Mouse (Mus musculus): ENCODE data around the gene Trim54. TPM values are rescaled to one million over a fixed set of nuclear protein-coding genes. Genes with fewer than 3 reads are reported as not detected.

Gene Trim54
- total and polyA plus RNA-seq, 3 experiments, result not detected

GRCm38 (mm10) chr5:31083949-31084348 is 32.6 kb upstream of the Trim54 start:
- TF ChIP-seq SMC3 (IDR thresholded peaks at IDR 0.05; ENCODE audit: low read depth, low read length), result no peak
- no peak for TF ChIP-seq JUND (IDR thresholded peaks at IDR 0.05; ENCODE audit: low read depth, low read length)
- TF ChIP-seq MYB (IDR thresholded peaks at IDR 0.05; ENCODE audit: low read depth, low read length), result no peak
- TF ChIP-seq EP300 (IDR thresholded peaks at IDR 0.05; ENCODE audit: low read depth in 1 of 2, low read length in 2 of 2), result no peak
- TF ChIP-seq MYC (IDR thresholded peaks at IDR 0.05; ENCODE audit: low read depth, low read length), result no peak
- no peak for TF ChIP-seq SIN3A (IDR thresholded peaks at IDR 0.05; ENCODE audit: low read length)
- TF ChIP-seq POLR2AphosphoS5 (IDR thresholded peaks at IDR 0.05; ENCODE audit: borderline replicate concordance, low read depth, low read length), result no peak
- no peak for TF ChIP-seq USF1 (IDR thresholded peaks at IDR 0.05; ENCODE audit: low read depth, low read length)
- no peak for TF ChIP-seq POLR2A (IDR thresholded peaks at IDR 0.05; ENCODE audit: control insufficient read depth in 1 of 2, insufficient read depth in 1 of 2, low read depth in 1 of 2, low read length in 2 of 2, poor library complexity in 1 of 2)
- TF ChIP-seq NELFE (IDR thresholded peaks at IDR 0.05; ENCODE audit: low read depth, low read length), result no peak
- no peak for TF ChIP-seq CHD2 (IDR thresholded peaks at IDR 0.05; ENCODE audit: low read length)
- H3K9ac ChIP-seq (ENCODE audit: control insufficient read depth, low read depth, low read length, poor library complexity, severe bottlenecking), result no peak overlapping the region
- no peak overlapping the region for H3K4me3 ChIP-seq (ENCODE audit: control insufficient read depth in 1 of 2, insufficient read depth in 1 of 2, low read depth in 2 of 2, low read length in 2 of 2)
- DNase-seq (ENCODE audit: low read depth, low spot score), result no peak
- no peaks in the 10 kb centered on the region for H3K9me3 ChIP-seq (replicated peaks; ENCODE audit: insufficient read depth, low read length)
- peaks cover 0 to 11% of the 10 kb centered on the region in 2 experiments; a peak in 2 of 4 replicates for H3K4me1 ChIP-seq (ENCODE audit: control insufficient read depth in 1 of 2, insufficient read depth in 2 of 2, low read length in 2 of 2)
- no peak overlapping the region for H3K27ac ChIP-seq (ENCODE audit: control insufficient read depth, low read depth, low read length)
- H3K27me3 ChIP-seq (ENCODE audit: control insufficient read depth in 1 of 2, insufficient read depth in 2 of 2, low read length in 2 of 2), result peaks cover 0 to 6% of the 10 kb centered on the region in 2 experiments; a peak in 3 of 4 replicates
- H3K36me3 ChIP-seq (ENCODE audit: control insufficient read depth in 1 of 2, insufficient read depth in 2 of 2, low read length in 2 of 2), result peaks cover 0 to 3% of the 10 kb centered on the region in 2 experiments; a peak in 3 of 4 replicates
- H3K79me2 ChIP-seq (ENCODE audit: control insufficient read depth, insufficient read depth, low read length, poor library complexity), result no peaks in the 10 kb centered on the region

GRCm38 (mm10) chr5:31086606-31087005 is 29.9 kb upstream of the Trim54 start:
- Histone ChIP-seq H3K9me3 (replicated peaks; ENCODE audit: insufficient read depth, low read length) (no peaks in the 10 kb centered on the region), H3K27ac (ENCODE audit: control insufficient read depth, low read depth, low read length) (no peak overlapping the region), H3K9ac (ENCODE audit: control insufficient read depth, low read depth, low read length, poor library complexity, severe bottlenecking) (no peak overlapping the region), H3K36me3 (ENCODE audit: control insufficient read depth in 1 of 2, insufficient read depth in 2 of 2, low read length in 2 of 2) (peaks cover 0 to 3% of the 10 kb centered on the region in 2 experiments; a peak in 2 of 4 replicates), H3K27me3 (ENCODE audit: control insufficient read depth in 1 of 2, insufficient read depth in 2 of 2, low read length in 2 of 2) (peaks cover 16 to 18% of the 10 kb centered on the region in 2 experiments), H3K4me3 (ENCODE audit: control insufficient read depth in 1 of 2, insufficient read depth in 1 of 2, low read depth in 2 of 2, low read length in 2 of 2) (no peak overlapping the region), H3K79me2 (ENCODE audit: control insufficient read depth, insufficient read depth, low read length, poor library complexity) (no peaks in the 10 kb centered on the region), H3K4me1 (ENCODE audit: control insufficient read depth in 1 of 2, insufficient read depth in 2 of 2, low read length in 2 of 2) (peaks cover 0 to 11% of the 10 kb centered on the region in 2 experiments; a peak in 2 of 4 replicates)
- TF ChIP-seq NELFE (IDR thresholded peaks at IDR 0.05; ENCODE audit: low read depth, low read length), result no peak
- no peak for TF ChIP-seq ZC3H11A (IDR thresholded peaks at IDR 0.05; ENCODE audit: low read depth, low read length)
- no peak for TF ChIP-seq EP300 (IDR thresholded peaks at IDR 0.05; ENCODE audit: low read depth in 1 of 2, low read length in 2 of 2)
- TF ChIP-seq ZMIZ1 (IDR thresholded peaks at IDR 0.05; ENCODE audit: low read depth, low read length), result no peak
- no peak for TF ChIP-seq ZKSCAN1 (IDR thresholded peaks at IDR 0.05; ENCODE audit: low read depth, low read length)
- TF ChIP-seq USF1 (IDR thresholded peaks at IDR 0.05; ENCODE audit: low read depth, low read length), result no peak
- DNase-seq (ENCODE audit: low read depth, low spot score), result no peak

GRCm38 (mm10) chr5:31087131-31087530 is 29.4 kb upstream of the Trim54 start:
- Histone ChIP-seq H3K4me1 (ENCODE audit: control insufficient read depth in 1 of 2, insufficient read depth in 2 of 2, low read length in 2 of 2) (peaks cover 0 to 11% of the 10 kb centered on the region in 2 experiments; a peak in 2 of 4 replicates), H3K9ac (ENCODE audit: control insufficient read depth, low read depth, low read length, poor library complexity, severe bottlenecking) (no peak overlapping the region), H3K27me3 (ENCODE audit: control insufficient read depth in 1 of 2, insufficient read depth in 2 of 2, low read length in 2 of 2) (peaks cover 16 to 18% of the 10 kb centered on the region in 2 experiments), H3K27ac (ENCODE audit: control insufficient read depth, low read depth, low read length) (no peak overlapping the region), H3K36me3 (ENCODE audit: control insufficient read depth in 1 of 2, insufficient read depth in 2 of 2, low read length in 2 of 2) (peaks cover 0 to 3% of the 10 kb centered on the region in 2 experiments; a peak in 2 of 4 replicates), H3K4me3 (ENCODE audit: control insufficient read depth in 1 of 2, insufficient read depth in 1 of 2, low read depth in 2 of 2, low read length in 2 of 2) (no peak overlapping the region), H3K9me3 (replicated peaks; ENCODE audit: insufficient read depth, low read length) (no peaks in the 10 kb centered on the region), H3K79me2 (ENCODE audit: control insufficient read depth, insufficient read depth, low read length, poor library complexity) (no peaks in the 10 kb centered on the region)
- DNase-seq (ENCODE audit: low read depth, low spot score), result no peak
- TF ChIP-seq ZC3H11A (IDR thresholded peaks at IDR 0.05; ENCODE audit: low read depth, low read length) (no peak), KAT2A (conservative IDR thresholded peaks at IDR 0.05; ENCODE audit: low read depth, low read length) (no peak), CTCF (IDR thresholded peaks at IDR 0.05 in 2 of 3, conservative IDR thresholded peaks at IDR 0.05 in 1 of 3; ENCODE audit: control insufficient read depth in 1 of 3, insufficient read depth in 1 of 3, low read depth in 2 of 3, low read length in 3 of 3, poor library complexity in 1 of 3, severe bottlenecking in 1 of 3) (no peak), MYC (IDR thresholded peaks at IDR 0.05; ENCODE audit: low read depth, low read length) (no peak), MAX (IDR thresholded peaks at IDR 0.05; ENCODE audit: low read length) (no peak), HCFC1 (IDR thresholded peaks at IDR 0.05; ENCODE audit: low read depth, low read length) (no peak), RCOR1 (IDR thresholded peaks at IDR 0.05; ENCODE audit: low read depth, low read length) (no peak), USF2 (IDR thresholded peaks at IDR 0.05; ENCODE audit: borderline replicate concordance in 1 of 2, insufficient read depth in 1 of 2, low read depth in 1 of 2, low read length in 2 of 2) (no peak), MYB (IDR thresholded peaks at IDR 0.05; ENCODE audit: low read depth, low read length) (no peak), ZMIZ1 (IDR thresholded peaks at IDR 0.05; ENCODE audit: low read depth, low read length) (no peak), TAL1 (IDR thresholded peaks at IDR 0.05; ENCODE audit: low read length) (no peak), UBTF (IDR thresholded peaks at IDR 0.05; ENCODE audit: borderline replicate concordance, insufficient read depth, low read depth, low read length) (no peak), NRF1 (IDR thresholded peaks at IDR 0.05; ENCODE audit: insufficient read depth, low read depth, low read length, poor library complexity, severe bottlenecking) (no peak), MAZ (IDR thresholded peaks at IDR 0.05; ENCODE audit: low read depth, low read length) (no peak)
